Comparison of ENCODE assay signal across 14 mouse cellular contexts in the genomic region with DNA sequence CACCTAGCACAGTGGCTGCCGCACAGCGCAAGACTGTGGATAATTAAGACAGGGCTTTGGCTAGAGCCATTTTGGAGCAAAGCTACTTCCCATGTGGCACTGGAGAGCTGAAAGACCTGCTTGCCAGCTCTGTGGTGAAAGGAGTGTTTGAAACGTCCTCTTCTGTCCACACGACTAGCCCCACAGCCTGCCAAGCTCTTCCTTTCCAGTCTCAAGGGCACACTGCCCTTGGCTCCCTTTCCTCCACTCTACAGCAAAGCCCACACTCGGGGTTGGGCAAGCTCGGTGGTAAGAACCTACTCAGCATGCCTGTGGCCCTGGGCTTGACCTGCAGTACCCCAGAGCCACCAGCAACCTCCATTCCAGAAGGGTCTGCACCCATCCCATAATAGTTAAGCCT.
A peak's percentile ranks its signal among the peaks of the same experiment; 100 is the strongest.
DNase-seq lines count a peak whose midpoint lies in the region.
"Had no signal": no experiment of that assay in that cellular context is flagged by ENCODE, and none has a peak within 500 bp of the region (broad histone marks: within the 10 kb centered on the region; RNA-seq: fewer than 3 reads in every experiment).

No protein-coding gene starts in this region.

- intact Hi-C loops in heart, postnatal 10 days (cut with DNase I): no loop called here

- no peak overlapping the region for H3K4me3 ChIP-seq in embryonic facial prominence, embryonic 10.5 days
- H3K4me3 ChIP-seq: forebrain, embryonic 10.5 days; hindbrain, embryonic 13.5 days; neural tube, embryonic 13.5 days had no signal

- H3K9me3 ChIP-seq in embryonic facial prominence, embryonic 10.5 days: no peaks in the 10 kb centered on the region
- H3K9me3 ChIP-seq: forebrain, embryonic 10.5 days; hindbrain, embryonic 13.5 days; neural tube, embryonic 13.5 days had no signal

- 74% methylated on average over 6 of the region's 6 CpGs for WGBS in embryonic facial prominence, embryonic 10.5 days

- DNase-seq in cerebellum, postnatal 10 days: peak; percentile 69 to 74
- no peak for DNase-seq in cerebellum, adult 11-12 months
- DNase-seq in ovary, adult 18-20 months (ENCODE audit: low spot score): peak; percentile 77
- DNase-seq in ovary, postnatal 14 days (ENCODE audit: low spot score): no peak
- DNase-seq in heart, postnatal 10 days: peak; percentile 71 to 76
- peak; percentile 23 for DNase-seq in skeletal muscle tissue, adult 2 months (ENCODE audit: low read depth, low spot score)
- no peak for DNase-seq in embryonic facial prominence, embryonic 10.5 days (ENCODE audit: low spot score)
- no peak for DNase-seq in spleen, postnatal 14 days (ENCODE audit: low spot score in 2 of 2)
- DNase-seq: cerebellum, adult 9-10 months had no signal

- no peaks in the 10 kb centered on the region for H3K27me3 ChIP-seq in embryonic facial prominence, embryonic 10.5 days (replicated peaks; ENCODE audit: low read depth, poor library complexity, severe bottlenecking)
- H3K27me3 ChIP-seq: hindbrain, embryonic 13.5 days; neural tube, embryonic 13.5 days; Patski had no signal

- no peak overlapping the region for H3K27ac ChIP-seq in embryonic facial prominence, embryonic 10.5 days (replicated peaks)
- H3K27ac ChIP-seq: forebrain, embryonic 10.5 days; hindbrain, embryonic 13.5 days; macrophage; neural tube, embryonic 13.5 days had no signal

- H3K4me1 ChIP-seq in embryonic facial prominence, embryonic 10.5 days: peaks cover 63% of the 10 kb centered on the region

- H3K36me3 ChIP-seq in embryonic facial prominence, embryonic 10.5 days (replicated peaks): no peaks in the 10 kb centered on the region
- H3K36me3 ChIP-seq: forebrain, embryonic 10.5 days; hindbrain, embryonic 13.5 days; neural tube, embryonic 13.5 days had no signal

Comparison
In these comparisons a context has a peak if more than half of its experiments do, and no peak if none do; other contexts are left out.
1. DNase-seq: peak in cerebellum, postnatal 10 days (2 of 2), ovary, adult 18-20 months (single experiment), heart, postnatal 10 days (2 of 2) and skeletal muscle tissue, adult 2 months (single experiment); none in cerebellum, adult 11-12 months (single experiment), ovary, postnatal 14 days (single experiment), embryonic facial prominence, embryonic 10.5 days (single experiment) and spleen, postnatal 14 days (0 of 2).